Mouse (Mus musculus): ENCODE measurements around the gene Mcam. TPM values are rescaled to one million over a fixed set of nuclear protein-coding genes. Genes with fewer than 3 reads are reported as not detected.
"Not testable (repeated sequence)": the region's sequence is repeated elsewhere in the genome, so short reads cannot be mapped to it uniquely, and the experiment has no call there.

The Mcam gene
- polyA plus RNA-seq, 1 experiment from 2014 or later: 16.7 TPM

- Histone ChIP-seq H3K4me3 (no peak overlapping the region), H3K36me3 (ENCODE audit: poor library complexity, severe bottlenecking) (no peaks in the 10 kb centered on the region; the same call in 1 of the 2 replicates), H3K27me3 (no peaks in the 10 kb centered on the region), H3K9ac (no peak overlapping the region), H3K4me2 (0 out of 2 replicates have a peak overlapping the region, but pooled peaks have one; percentile 11), H3K9me3 (replicated peaks) (no peaks in the 10 kb centered on the region), H3K4me1 (peaks cover 17% of the 10 kb centered on the region), H3K27ac (0 out of 2 replicates have a peak overlapping the region, but pooled peaks have one; percentile 57)
- WGBS: 12% methylated on average over 9 of the region's 9 CpGs
- peak; percentile 59 for ATAC-seq
Measured at GRCm38 (mm10) chr9:44096536-44096935, 37.7 kb upstream of the Mcam start.

- Histone ChIP-seq H3K9me3 (replicated peaks) (no peaks in the 10 kb centered on the region), H3K27ac (no peak within 1 kb of the TSS), H3K4me1 (peaks cover 15% of the 10 kb centered on the region), H3K36me3 (ENCODE audit: poor library complexity, severe bottlenecking) (peaks cover 30% of the 10 kb centered on the region), H3K9ac (no peak within 1 kb of the TSS), H3K4me3 (no peak within 1 kb of the TSS), H3K27me3 (no peaks in the 10 kb centered on the region), H3K4me2 (no peak within 1 kb of the TSS)
- no peak for ATAC-seq
- WGBS: 57% methylated on average over 9 of the region's 9 CpGs
Measured at GRCm38 (mm10) chr9:44101490-44101889, 32.8 kb upstream of the Mcam start, which contains the start of gene Mfrp. Mfrp (plus strand) TSS chr9:44101729.

GRCm38 (mm10) chr9:44104881-44105280 is 29.4 kb upstream of the Mcam start:
- Histone ChIP-seq H3K9me3 (replicated peaks) (no peaks in the 10 kb centered on the region), H3K9ac (no peak overlapping the region), H3K4me1 (peaks cover 39% of the 10 kb centered on the region), H3K36me3 (ENCODE audit: poor library complexity, severe bottlenecking) (peaks cover 37% of the 10 kb centered on the region), H3K4me3 (no peak overlapping the region), H3K27me3 (no peaks in the 10 kb centered on the region), H3K4me2 (no peak overlapping the region), H3K27ac (no peak overlapping the region)
- 94% methylated on average over 7 of the region's 7 CpGs for WGBS
- no peak for ATAC-seq

- Histone ChIP-seq H3K9ac (no peak overlapping the region), H3K27me3 (no peaks in the 10 kb centered on the region), H3K27ac (no peak overlapping the region), H3K36me3 (ENCODE audit: poor library complexity, severe bottlenecking) (peaks cover 37% of the 10 kb centered on the region), H3K4me2 (no peak overlapping the region), H3K9me3 (replicated peaks) (no peaks in the 10 kb centered on the region), H3K4me1 (peaks cover 48% of the 10 kb centered on the region), H3K4me3 (no peak overlapping the region)
- 88% methylated on average over 10 of the region's 10 CpGs for WGBS
- ATAC-seq: no peak
Measured at GRCm38 (mm10) chr9:44105781-44106180, 28.5 kb upstream of the Mcam start.

- H3K4me1 ChIP-seq: peaks cover 50% of the 10 kb centered on the region
- H3K4me2 ChIP-seq: no peak overlapping the region
- H3K9ac ChIP-seq: no peak overlapping the region
- 0 out of 2 replicates have a peak overlapping the region, but pooled peaks have one; percentile 41 for H3K27ac ChIP-seq
- no peaks in the 10 kb centered on the region for H3K27me3 ChIP-seq
- H3K4me3 ChIP-seq: no peak overlapping the region
- H3K36me3 ChIP-seq (ENCODE audit: poor library complexity, severe bottlenecking): peaks cover 37% of the 10 kb centered on the region
- 94% methylated on average over 6 of the region's 7 CpGs for WGBS
- H3K9me3 ChIP-seq (replicated peaks): no peaks in the 10 kb centered on the region
- no peak for ATAC-seq
Measured at GRCm38 (mm10) chr9:44106182-44106581, 28.1 kb upstream of the Mcam start.

GRCm38 (mm10) chr9:44106596-44106995 is 27.7 kb upstream of the Mcam start:
- Histone ChIP-seq H3K4me2 (peak overlapping the region; percentile 46), H3K27ac (peak overlapping the region; percentile 41; the same call in 1 of the 2 replicates), H3K27me3 (no peaks in the 10 kb centered on the region), H3K36me3 (ENCODE audit: poor library complexity, severe bottlenecking) (peaks cover 37% of the 10 kb centered on the region), H3K4me3 (no peak overlapping the region), H3K4me1 (peaks cover 51% of the 10 kb centered on the region), H3K9ac (no peak overlapping the region), H3K9me3 (replicated peaks) (no peaks in the 10 kb centered on the region)
- WGBS: 68% methylated on average over 4 of the region's 4 CpGs
- no peak for ATAC-seq

- peak within 1 kb of the TSS; percentile 45 for H3K9ac ChIP-seq
- peak within 1 kb of the TSS; percentile 41 for H3K27ac ChIP-seq
- 42% methylated on average over 8 of the region's 8 CpGs for WGBS
- H3K36me3 ChIP-seq (ENCODE audit: poor library complexity, severe bottlenecking): peaks cover 37% of the 10 kb centered on the region
- H3K4me2 ChIP-seq: peak within 1 kb of the TSS; percentile 46
- H3K27me3 ChIP-seq: no peaks in the 10 kb centered on the region
- peak within 1 kb of the TSS; percentile 10; the same call in 1 of the 2 replicates for H3K4me3 ChIP-seq
- H3K4me1 ChIP-seq: peaks cover 56% of the 10 kb centered on the region
- peak; percentile 69 for ATAC-seq
- H3K9me3 ChIP-seq (replicated peaks): no peaks in the 10 kb centered on the region
Measured at GRCm38 (mm10) chr9:44107110-44107509, 27.2 kb upstream of the Mcam start, which contains the start of gene C1qtnf5. C1qtnf5 (plus strand) TSS chr9:44107245.

- no peaks in the 10 kb centered on the region for H3K27me3 ChIP-seq
- ATAC-seq: no peak; the same call in 1 of the 2 replicates
- peak overlapping the region; percentile 45 for H3K9ac ChIP-seq
- 36% methylated on average over 25 of the region's 25 CpGs for WGBS
- H3K27ac ChIP-seq: peak overlapping the region; percentile 41
- peaks cover 61% of the 10 kb centered on the region for H3K4me1 ChIP-seq
- peak overlapping the region; percentile 10; the same call in 1 of the 2 replicates for H3K4me3 ChIP-seq
- peaks cover 37% of the 10 kb centered on the region for H3K36me3 ChIP-seq (ENCODE audit: poor library complexity, severe bottlenecking)
- peak overlapping the region; percentile 46 for H3K4me2 ChIP-seq
- no peaks in the 10 kb centered on the region for H3K9me3 ChIP-seq (replicated peaks)
Measured at GRCm38 (mm10) chr9:44107557-44108179, 26.6 kb upstream of the Mcam start.

DNA sequence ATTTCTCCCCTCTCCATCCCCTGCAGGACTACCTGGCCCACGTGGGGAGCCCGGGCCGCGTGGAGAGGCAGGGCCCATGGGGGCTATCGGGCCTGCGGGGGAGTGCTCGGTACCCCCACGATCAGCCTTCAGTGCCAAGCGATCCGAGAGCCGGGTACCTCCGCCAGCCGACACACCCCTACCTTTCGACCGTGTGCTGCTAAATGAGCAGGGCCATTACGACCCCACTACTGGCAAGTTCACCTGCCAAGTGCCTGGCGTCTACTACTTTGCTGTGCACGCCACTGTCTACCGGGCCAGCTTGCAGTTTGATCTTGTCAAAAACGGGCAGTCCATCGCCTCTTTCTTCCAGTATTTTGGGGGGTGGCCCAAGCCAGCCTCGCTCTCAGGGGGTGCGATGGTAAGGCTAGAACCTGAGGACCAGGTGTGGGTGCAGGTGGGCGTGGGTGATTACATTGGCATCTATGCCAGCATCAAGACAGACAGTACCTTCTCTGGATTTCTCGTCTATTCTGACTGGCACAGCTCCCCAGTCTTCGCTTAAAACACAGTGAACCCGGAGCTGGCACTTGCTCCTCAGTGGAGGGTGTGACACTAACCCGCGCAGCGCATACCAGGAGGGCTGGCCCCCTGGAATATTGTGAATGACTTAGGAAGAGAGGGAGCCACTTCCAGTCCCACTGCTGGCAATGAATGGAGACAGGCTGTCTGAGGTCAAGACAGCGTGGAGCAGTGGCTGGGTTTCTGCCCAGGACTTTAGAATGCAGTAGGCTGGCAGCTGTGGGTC is 25.8 kb upstream of the Mcam start:
- WGBS: 77% methylated on average over 31 of the region's 31 CpGs
- Histone ChIP-seq H3K27me3 (no peaks in the 10 kb centered on the region), H3K9me3 (replicated peaks) (no peaks in the 10 kb centered on the region), H3K9ac (peak overlapping the region; percentile 45; the same call in 1 of the 2 replicates), H3K4me2 (peak overlapping the region; percentile 46), H3K36me3 (ENCODE audit: poor library complexity, severe bottlenecking) (peaks cover 31% of the 10 kb centered on the region), H3K27ac (no peak overlapping the region), H3K4me3 (no peak overlapping the region), H3K4me1 (peaks cover 62% of the 10 kb centered on the region)
- ATAC-seq: no peak

GRCm38 (mm10) chr9:44109360-44110095 is 24.7 kb upstream of the Mcam start:
- Histone ChIP-seq H3K36me3 (ENCODE audit: poor library complexity, severe bottlenecking) (peaks cover 24% of the 10 kb centered on the region), H3K4me1 (peaks cover 69% of the 10 kb centered on the region), H3K9ac (0 out of 2 replicates have a peak overlapping the region, but pooled peaks have one; percentile 43), H3K9me3 (replicated peaks) (no peaks in the 10 kb centered on the region), H3K4me2 (peak overlapping the region; percentile 46), H3K4me3 (peak overlapping the region; percentile 7; the same call in 1 of the 2 replicates), H3K27ac (no peak overlapping the region), H3K27me3 (no peaks in the 10 kb centered on the region)
- 32% methylated on average over 9 of the region's 9 CpGs for WGBS
- no peak for ATAC-seq

GRCm38 (mm10) chr9:44111909-44112308 is 22.4 kb upstream of the Mcam start:
- H3K27me3 ChIP-seq; H3K4me3 ChIP-seq; H3K9me3 ChIP-seq (replicated peaks); ATAC-seq; H3K9ac ChIP-seq; H3K27ac ChIP-seq; H3K36me3 ChIP-seq (ENCODE audit: poor library complexity, severe bottlenecking): not testable (repeated sequence)
- Histone ChIP-seq H3K4me1 (peaks cover 59% of the 10 kb centered on the region), H3K4me2 (peak overlapping the region; percentile 65)
- WGBS: 73% methylated on average over 10 of the region's 12 CpGs

Data from forebrain, embryonic 13.5 days (tissue).